Mouse (Mus musculus) yolk sac, embryonic 10.5 days (tissue): Measurements from ENCODE around the gene Cyp2j8.
"Not testable (repeated sequence)": the region's sequence is repeated elsewhere in the genome, so short reads cannot be mapped to it uniquely, and the experiment has no call there.

Source experiments
- DNase-seq: peaks from one replicate; pipeline ENCODE4 v3.0.0-alpha.2; 2017; ENCODE audit warnings: low spot score

Gene Cyp2j8

DNA sequence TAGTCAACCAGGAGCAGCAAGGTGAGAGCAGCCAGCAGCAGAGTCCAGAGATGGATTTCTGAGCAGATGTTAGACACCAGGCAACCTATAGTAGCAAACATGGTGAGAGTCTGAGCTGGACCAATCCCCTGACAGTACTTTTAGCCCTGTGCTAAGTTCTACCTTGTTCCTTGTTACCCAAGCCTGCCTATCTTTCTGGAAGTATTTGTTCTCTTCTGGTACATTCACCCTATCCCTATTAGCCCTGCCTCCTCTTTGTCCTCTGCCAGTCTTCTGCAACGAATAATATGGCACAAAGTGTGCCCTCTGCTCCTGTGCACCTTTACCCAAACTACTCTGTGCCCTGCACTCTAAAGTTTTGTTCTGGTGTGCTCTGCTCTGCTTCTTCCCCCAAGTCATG, at the start of gene Cyp2j8:
Cyp2j8 (minus strand) TSS at position 101 of the 400 bp plus-strand sequence.
- DNase-seq: no peak

DNA sequence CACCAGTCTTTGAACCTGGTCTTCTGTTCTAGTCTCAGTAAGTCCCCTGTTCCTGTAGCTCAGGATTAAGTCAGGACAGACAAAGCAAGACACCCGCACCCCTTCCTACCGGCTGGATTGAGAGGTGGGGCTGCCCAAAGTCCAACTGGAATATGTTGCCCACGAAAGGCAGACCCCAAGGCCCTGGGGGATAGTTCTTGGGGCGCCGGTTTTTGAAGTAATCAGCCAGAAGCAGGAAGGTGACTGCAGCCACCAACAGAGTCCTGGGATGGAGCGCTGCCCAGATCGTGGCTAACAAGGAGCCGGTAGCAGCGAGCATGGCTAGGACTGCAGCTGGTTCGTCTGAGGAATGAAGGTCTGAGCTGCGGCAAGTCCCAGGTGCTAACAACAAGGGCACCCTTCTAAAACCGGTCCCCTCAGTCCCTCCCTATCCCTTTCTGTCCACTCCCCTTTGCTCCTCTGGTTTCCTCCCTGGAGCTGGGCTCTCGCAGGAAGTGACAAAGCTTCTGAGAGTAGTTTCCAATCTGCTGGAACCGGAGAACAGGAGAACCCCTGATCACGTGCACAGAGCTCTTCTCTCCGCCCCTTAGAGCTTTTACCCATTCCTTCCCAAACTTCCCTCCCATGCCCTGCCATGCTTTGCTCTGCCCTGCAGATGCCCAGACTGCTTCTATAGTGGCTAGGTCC, 46.1 kb upstream of the Cyp2j8 start, which contains the start of gene Cyp2j6:
Cyp2j6 (minus strand) TSS at position 529 of the 687 bp plus-strand sequence.
- peak; percentile 24 for DNase-seq

DNA sequence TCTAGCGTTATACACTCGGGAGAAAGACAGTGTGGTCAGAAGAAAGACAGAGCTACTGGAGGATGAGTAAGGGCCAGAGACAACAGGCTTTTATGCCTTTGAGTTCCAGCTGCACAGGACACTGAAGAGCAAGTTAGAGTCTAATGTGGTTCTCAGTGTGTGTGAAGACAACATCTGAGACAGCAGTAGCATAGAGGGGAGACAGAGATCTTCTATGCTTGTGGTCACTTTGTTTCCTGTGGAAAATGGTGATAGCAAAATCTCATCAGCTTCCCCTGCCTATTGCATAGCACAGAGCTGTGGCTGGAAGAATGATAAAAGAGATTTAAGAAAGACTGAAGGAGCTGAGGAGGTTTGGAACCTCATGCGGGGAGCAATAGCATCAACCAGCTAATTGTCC, 44.4 kb upstream of the Cyp2j8 start:
- no peak for DNase-seq

DNA sequence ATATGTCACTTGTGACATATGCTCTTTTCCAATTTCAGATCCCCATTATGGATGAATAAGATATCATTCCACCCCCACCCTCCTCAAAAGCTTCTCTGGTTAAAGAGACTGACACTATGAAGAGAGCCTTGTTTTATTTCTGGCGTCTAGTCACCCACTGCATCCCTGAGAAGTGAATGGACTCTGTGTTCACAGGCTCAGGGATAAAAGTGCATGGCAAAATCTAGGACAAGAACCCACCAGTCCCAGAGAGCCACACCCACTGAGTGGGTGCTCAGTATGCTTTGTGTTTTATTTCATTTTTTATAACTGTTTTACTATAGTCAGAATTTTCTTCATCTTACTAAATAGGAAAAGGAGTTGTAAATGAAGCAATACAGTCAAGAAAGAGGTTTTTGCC, 38.8 kb upstream of the Cyp2j8 start:
- no peak for DNase-seq

DNA sequence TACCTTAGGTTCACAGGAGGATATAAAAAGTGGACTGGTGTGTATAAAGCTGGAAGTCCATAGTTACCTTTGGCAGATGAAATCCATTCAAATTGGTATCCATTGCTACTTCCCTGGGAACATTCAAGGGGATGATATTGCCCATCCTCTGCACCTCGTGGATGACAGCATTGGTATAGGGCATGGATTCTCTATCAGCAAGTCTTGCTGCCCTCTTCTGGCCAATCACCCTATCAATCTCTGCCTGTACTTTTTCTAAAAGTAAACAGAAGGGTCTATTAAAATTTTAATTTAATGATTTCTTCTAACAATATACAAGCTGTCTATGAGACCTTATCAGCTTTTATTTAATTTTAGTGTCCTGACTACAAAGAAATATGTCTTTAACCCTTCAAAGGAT, 18.6 kb upstream of the Cyp2j8 start:
- no peak for DNase-seq

DNA sequence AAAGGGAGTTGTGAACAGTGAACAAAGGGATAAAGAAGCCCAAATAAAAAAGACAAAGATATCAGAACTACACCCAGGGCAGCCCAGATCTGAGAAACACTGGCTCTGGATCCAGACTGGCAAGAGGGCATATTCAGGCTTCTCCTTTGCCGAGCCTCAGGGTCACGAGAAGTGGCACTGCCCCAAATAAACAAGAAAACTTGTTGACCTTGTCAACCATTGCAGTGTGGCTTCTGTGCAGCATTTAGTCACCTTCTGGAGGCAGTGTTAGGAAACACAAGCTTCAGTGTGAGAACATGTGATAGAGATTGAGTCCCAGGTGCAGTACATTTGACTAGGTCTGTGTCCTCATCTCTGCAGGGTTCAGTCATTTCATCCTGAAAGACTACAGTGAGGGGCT, 15.1 kb upstream of the Cyp2j8 start:
- no peak for DNase-seq

DNA sequence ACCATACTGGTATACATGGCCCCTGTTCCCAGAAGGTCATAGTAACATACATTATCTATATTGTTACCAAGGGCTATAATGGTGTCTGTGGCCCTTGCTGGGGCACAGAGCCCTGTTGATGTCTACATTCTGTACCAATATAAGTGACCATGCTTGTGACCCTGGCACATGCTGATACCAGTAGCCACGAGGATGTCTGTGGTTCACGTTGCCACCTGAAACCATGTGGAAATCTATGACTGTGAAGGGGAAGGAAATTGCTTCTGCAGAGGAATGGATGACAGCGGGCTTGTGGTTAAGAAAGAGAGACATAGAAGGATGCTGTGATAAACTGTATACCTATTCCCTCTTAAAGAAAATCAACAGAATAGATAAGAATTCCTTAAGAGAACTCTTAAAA, 2.9 kb upstream of the Cyp2j8 start:
- DNase-seq: no peak

DNA sequence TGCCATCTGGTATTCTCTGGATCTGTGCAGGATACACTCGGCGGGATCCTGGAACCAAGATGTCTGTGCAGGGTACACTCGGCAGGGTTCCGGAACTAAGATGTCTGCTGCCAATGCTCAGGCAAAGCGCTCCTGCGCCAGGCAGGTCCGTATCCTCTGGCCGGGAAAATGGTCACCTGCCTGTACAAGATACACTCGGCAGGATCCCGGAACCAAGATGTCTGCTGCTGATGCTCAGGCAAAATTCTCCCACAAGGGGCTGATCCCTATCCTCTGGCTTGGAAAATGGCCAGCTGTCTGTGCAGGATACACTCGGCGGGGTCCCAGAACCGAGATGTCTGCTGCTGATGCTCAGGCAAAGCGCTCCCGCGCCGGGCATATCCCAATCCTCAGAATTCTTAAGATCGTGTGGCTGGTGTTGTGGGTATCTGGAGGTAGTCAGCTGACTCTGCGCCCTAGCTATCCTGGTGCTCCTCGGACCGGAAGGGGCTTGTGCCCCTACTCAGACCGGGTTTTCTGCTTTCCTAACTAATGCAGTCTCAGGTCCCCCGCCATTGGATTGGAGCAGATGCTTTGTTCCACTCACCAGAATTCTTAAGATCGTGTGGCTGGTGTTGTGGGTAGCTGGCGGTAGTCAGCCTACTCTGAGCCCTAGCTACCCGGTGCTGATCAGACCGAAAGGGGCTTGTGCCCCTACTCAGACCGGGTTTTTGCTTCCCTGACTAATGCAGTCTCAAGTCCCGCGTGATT, 43.7 kb downstream of the Cyp2j8 start:
- DNase-seq: not testable (repeated sequence)
